Mouse (Mus musculus) kidney, adult 2 months (tissue): ENCODE results near the gene Ctnnb1.

Source experiments
- CTCF ChIP-seq: fragments of 200-500 bp; conservative IDR thresholded peaks from 2 replicates; pipeline ENCODE4 v1.5.1; 2011; ENCODE audit warnings: low read depth, mild to moderate bottlenecking, control low read depth, low read length, moderate library complexity, mixed read lengths; ENCODE audit not compliant: insufficient read depth, insufficient read length
- POLR2A ChIP-seq: fragments of 200-500 bp; IDR thresholded peaks from one replicate; pipeline ENCODE4 v1.6.1; 2011; ENCODE audit warnings: low read depth, low read length, control low read depth

- no peak for TF ChIP-seq CTCF
- no peak for TF ChIP-seq POLR2A
These were observed 69.7 kb downstream of the Ctnnb1 start for GRCm38 (mm10) chr9:120998696-120999095.
